Mouse (Mus musculus) splenic B cell, adult 2 months (primary cell): ENCODE measurements at regions not wholly inside any gene's neighbourhood (a gene's known extent, or its start where the extent isn't known, plus 50 kb on each side); places are given as distances from the start of the nearest gene placed in this dataset.

Experiments used
- DNase-seq: peaks from one replicate; pipeline ENCODE4 v3.0.0-alpha.2; 2011; ENCODE audit warnings: low read depth, low spot score
- H3K27me3 ChIP-seq: 2 replicates; pipeline ENCODE4 v1.6.1; 2012; ENCODE audit warnings: mild to moderate bottlenecking, low read length, moderate library complexity, mixed read lengths; ENCODE audit not compliant: control insufficient read depth, poor library complexity, insufficient read depth, severe bottlenecking
- H3K36me3 ChIP-seq: 2 replicates; pipeline ENCODE4 v1.6.1; 2012; ENCODE audit warnings: mild to moderate bottlenecking, low read length, moderate library complexity, mixed read lengths; ENCODE audit not compliant: control insufficient read depth, poor library complexity, insufficient read depth, severe bottlenecking

DNA sequence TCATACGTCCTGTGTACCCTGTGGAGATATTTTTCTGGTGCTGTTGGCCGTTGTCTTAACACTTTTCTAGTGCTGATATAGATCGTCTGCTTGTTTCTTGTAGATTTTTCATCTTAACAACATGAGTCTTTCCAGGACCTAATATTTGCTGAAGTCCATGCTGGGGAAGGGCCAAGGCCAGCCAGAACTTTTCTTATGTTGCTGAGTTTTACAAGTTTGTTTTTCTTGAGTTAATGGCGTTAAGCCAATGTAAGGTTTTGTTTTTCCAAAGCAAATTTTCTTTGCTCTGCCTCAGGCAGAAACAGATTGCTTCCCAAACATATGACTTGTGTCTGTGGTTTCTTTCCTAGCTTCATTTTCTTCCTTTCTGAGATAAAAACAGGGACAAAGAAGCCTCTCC lies 78.6 kb upstream of the Bnip2 start:
- no peak for DNase-seq
- Histone ChIP-seq H3K27me3 (no peaks in the 10 kb centered on the region), H3K36me3 (no peaks in the 10 kb centered on the region)

DNA sequence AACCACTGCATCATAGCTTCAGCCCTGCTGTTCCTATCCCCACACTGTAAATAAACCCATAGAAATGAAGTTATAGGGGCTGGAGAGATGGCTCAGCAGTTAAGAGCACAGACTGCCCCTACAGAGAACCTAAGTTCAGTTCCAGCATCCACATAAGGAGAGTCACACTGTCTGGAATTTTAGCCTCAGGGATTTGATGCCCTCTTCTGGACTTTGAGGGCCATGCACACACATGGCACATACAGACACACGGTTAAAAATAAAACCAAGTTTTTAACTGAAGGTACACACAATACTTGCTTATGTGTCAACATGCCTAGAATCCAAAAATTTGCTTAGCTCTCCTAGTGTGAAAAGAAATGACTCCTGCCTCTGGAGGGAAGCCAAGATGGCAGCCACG lies 61.1 kb upstream of the Bnip2 start:
- Histone ChIP-seq H3K27me3 (no peaks in the 10 kb centered on the region), H3K36me3 (no peaks in the 10 kb centered on the region)
- no peak for DNase-seq

DNA sequence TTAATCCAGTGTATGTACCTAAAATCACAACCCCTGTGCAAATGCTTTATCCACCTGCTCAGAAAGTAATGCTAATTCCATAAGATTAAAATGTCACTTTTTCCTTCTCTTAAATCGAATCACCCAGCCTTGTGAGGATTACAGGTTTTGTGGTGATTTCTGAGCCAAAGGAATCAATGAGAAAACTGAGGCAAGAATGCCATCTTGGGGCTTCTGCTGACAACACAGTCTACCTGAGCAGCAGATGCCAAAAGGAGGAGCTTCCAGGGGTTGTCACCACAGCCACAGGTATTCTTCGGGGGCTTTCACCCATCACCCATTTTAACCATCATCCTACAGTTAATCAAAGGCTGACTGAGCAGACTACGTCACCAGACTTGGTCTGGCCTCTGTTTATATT lies 51.4 kb upstream of the Bnip2 start:
- no peaks in the 10 kb centered on the region for H3K36me3 ChIP-seq
- no peaks in the 10 kb centered on the region for H3K27me3 ChIP-seq
- no peak for DNase-seq
